Comparison of ENCODE assay signal across 11 mouse cellular contexts in genomic region chr7:90512293-90512692, GRCm38 (mm10). TPM values are rescaled to one million over a fixed set of nuclear protein-coding genes. Genes with fewer than 3 reads are reported as not detected.
DNase-seq lines count a peak whose midpoint lies in the region; ATAC-seq and TF ChIP-seq lines count a peak whose summit lies in the region.
"Had no signal": no experiment of that assay in that cellular context is flagged by ENCODE, and none has a peak within 500 bp of the region (broad histone marks: within the 10 kb centered on the region; RNA-seq: fewer than 3 reads in every experiment).

No protein-coding gene starts in this region.

- no peak overlapping the region for H3K9ac ChIP-seq in intestine, postnatal 0 days (ENCODE audit: low read depth, low read length)
- no peak overlapping the region for H3K9ac ChIP-seq in intestine, embryonic 16.5 days (ENCODE audit: low read depth, low read length)
- no peak overlapping the region for H3K9ac ChIP-seq in midbrain, embryonic 14.5 days (replicated peaks; ENCODE audit: low read length)

- no peak overlapping the region for H3K4me2 ChIP-seq in intestine, postnatal 0 days (replicated peaks; ENCODE audit: low read depth)
- H3K4me2 ChIP-seq in intestine, embryonic 16.5 days (ENCODE audit: low read depth, low read length), result no peak overlapping the region
- no peak overlapping the region for H3K4me2 ChIP-seq in midbrain, embryonic 14.5 days (ENCODE audit: low read length)

- H3K9me3 ChIP-seq in intestine, postnatal 0 days (ENCODE audit: control insufficient read depth), result no peaks in the 10 kb centered on the region
- no peaks in the 10 kb centered on the region for H3K9me3 ChIP-seq in intestine, embryonic 16.5 days (ENCODE audit: control insufficient read depth, low read length)
- H3K9me3 ChIP-seq in midbrain, embryonic 14.5 days (ENCODE audit: control insufficient read depth, low read length), result no peaks in the 10 kb centered on the region
- H3K9me3 ChIP-seq in midbrain, embryonic 10.5 days (replicated peaks), result no peaks in the 10 kb centered on the region

- no peaks in the 10 kb centered on the region for H3K4me1 ChIP-seq in intestine, postnatal 0 days (replicated peaks; ENCODE audit: control insufficient read depth, insufficient read depth, low read length)
- no peaks in the 10 kb centered on the region for H3K4me1 ChIP-seq in intestine, embryonic 16.5 days (ENCODE audit: control insufficient read depth, insufficient read depth, low read length)
- no peaks in the 10 kb centered on the region for H3K4me1 ChIP-seq in midbrain, embryonic 14.5 days (ENCODE audit: control insufficient read depth, insufficient read depth, low read length)
- H3K4me1 ChIP-seq in midbrain, embryonic 10.5 days, result no peaks in the 10 kb centered on the region

- peak; percentile 83 for DNase-seq in midbrain, embryonic 14.5 days
- DNase-seq in midbrain, embryonic 10.5 days (ENCODE audit: low spot score), result no peak
- peak; percentile 51 for DNase-seq in embryo, embryonic 11 days
- peak; percentile 14 for DNase-seq in retina, postnatal 7 days (ENCODE audit: low read depth, low spot score)
- no peak for DNase-seq in spleen, adult 12 weeks (ENCODE audit: low spot score)
- DNase-seq in heart, postnatal 4 days, result no peak
- DNase-seq: cerebellum, adult 9-11 months; gastrocnemius, postnatal 36 days; lung, adult 18-20 months had no signal

- H3K27ac ChIP-seq in intestine, postnatal 0 days (ENCODE audit: low read depth, low read length), result no peak overlapping the region
- H3K27ac ChIP-seq in intestine, embryonic 16.5 days (ENCODE audit: low read length), result no peak overlapping the region
- H3K27ac ChIP-seq in midbrain, embryonic 14.5 days (replicated peaks; ENCODE audit: low read depth, low read length), result no peak overlapping the region
- no peak overlapping the region for H3K27ac ChIP-seq in midbrain, embryonic 10.5 days (replicated peaks)

- H3K36me3 ChIP-seq in intestine, postnatal 0 days (ENCODE audit: control insufficient read depth, insufficient read depth), result no peaks in the 10 kb centered on the region
- H3K36me3 ChIP-seq in intestine, embryonic 16.5 days (ENCODE audit: control insufficient read depth, insufficient read depth, low read length), result no peaks in the 10 kb centered on the region
- no peaks in the 10 kb centered on the region for H3K36me3 ChIP-seq in midbrain, embryonic 14.5 days (ENCODE audit: control insufficient read depth, insufficient read depth, low read length)
- no peaks in the 10 kb centered on the region for H3K36me3 ChIP-seq in midbrain, embryonic 10.5 days

- no peak for ATAC-seq in intestine, postnatal 0 days
- ATAC-seq in intestine, embryonic 16.5 days, result no peak
- ATAC-seq in midbrain, embryonic 14.5 days (ENCODE audit: low FRiP score, low TSS enrichment), result no peak

- H3K27me3 ChIP-seq in intestine, postnatal 0 days (replicated peaks; ENCODE audit: control insufficient read depth, insufficient read depth, low read length), result no peaks in the 10 kb centered on the region
- no peaks in the 10 kb centered on the region for H3K27me3 ChIP-seq in intestine, embryonic 16.5 days (replicated peaks; ENCODE audit: control insufficient read depth, insufficient read depth, low read length)
- H3K27me3 ChIP-seq in midbrain, embryonic 14.5 days (ENCODE audit: control insufficient read depth, insufficient read depth, low read length), result no peaks in the 10 kb centered on the region
- H3K27me3 ChIP-seq in midbrain, embryonic 10.5 days (ENCODE audit: low read depth, poor library complexity, severe bottlenecking), result no peaks in the 10 kb centered on the region

- no peak overlapping the region for H3K4me3 ChIP-seq in intestine, postnatal 0 days (ENCODE audit: low read depth, low read length)
- no peak overlapping the region for H3K4me3 ChIP-seq in intestine, embryonic 16.5 days (ENCODE audit: low read length)
- H3K4me3 ChIP-seq in midbrain, embryonic 14.5 days (replicated peaks; ENCODE audit: low read depth, low read length), result no peak overlapping the region
- no peak overlapping the region for H3K4me3 ChIP-seq in midbrain, embryonic 10.5 days

- TF ChIP-seq CTCF in intestine, postnatal 0 days (IDR thresholded peaks at IDR 0.05; ENCODE audit: low read depth), result peak; percentile 65

RNA-seq across cellular contexts. Expression of gene Dlg2, which starts 35.8 kb away (rescaled TPM):
- polyA plus RNA-seq in intestine, postnatal 0 days (2015; fragmentation: Nextera tagmentation; extraction: Ambion mirVana), result 1.1 TPM in 2 replicates
- 3.8 and 3.9 TPM in 2 replicates for polyA plus RNA-seq in intestine, embryonic 16.5 days (2015; fragmentation: Nextera tagmentation; extraction: Ambion mirVana)
- polyA plus RNA-seq in midbrain, embryonic 14.5 days (2014; fragmentation: Nextera tagmentation; extraction: Ambion mirVana), result 19.3 and 32.7 TPM in 2 replicates
- polyA plus RNA-seq in midbrain, embryonic 10.5 days (2016; fragmentation: Nextera tagmentation; extraction: Ambion mirVana), result 1.1 and 1.7 TPM in 2 replicates
- 1 to 10 TPM; 2.7 to 2.9 TPM for total RNA-seq in heart, postnatal 4 days (2021)

RNA-seq across cellular contexts. Expression of gene Tmem126b, which starts 36.5 kb away (rescaled TPM):
- 29.0 and 32.0 TPM in 2 replicates for polyA plus RNA-seq in intestine, postnatal 0 days (2015; fragmentation: Nextera tagmentation; extraction: Ambion mirVana)
- polyA plus RNA-seq in intestine, embryonic 16.5 days (2015; fragmentation: Nextera tagmentation; extraction: Ambion mirVana), result 36.9 and 37.9 TPM in 2 replicates
- polyA plus RNA-seq in midbrain, embryonic 14.5 days (2014; fragmentation: Nextera tagmentation; extraction: Ambion mirVana), result 34.7 and 45.0 TPM in 2 replicates
- 41.2 and 43.6 TPM in 2 replicates for polyA plus RNA-seq in midbrain, embryonic 10.5 days (2016; fragmentation: Nextera tagmentation; extraction: Ambion mirVana)
- 10 to 100 TPM; 13.2 to 14.3 TPM for total RNA-seq in heart, postnatal 4 days (2021)

RNA-seq across cellular contexts. Expression of gene Tmem126a, which starts 55.3 kb away (rescaled TPM):
- polyA plus RNA-seq in intestine, postnatal 0 days (2015; fragmentation: Nextera tagmentation; extraction: Ambion mirVana), result 125 and 136 TPM in 2 replicates
- 143 and 147 TPM in 2 replicates for polyA plus RNA-seq in intestine, embryonic 16.5 days (2015; fragmentation: Nextera tagmentation; extraction: Ambion mirVana)
- 125 and 132 TPM in 2 replicates for polyA plus RNA-seq in midbrain, embryonic 14.5 days (2014; fragmentation: Nextera tagmentation; extraction: Ambion mirVana)
- 143 and 146 TPM in 2 replicates for polyA plus RNA-seq in midbrain, embryonic 10.5 days (2016; fragmentation: Nextera tagmentation; extraction: Ambion mirVana)
- 10 to 100 TPM; 94.6 to 98.6 TPM for total RNA-seq in heart, postnatal 4 days (2021)

Comparison
In these comparisons a context has a peak if more than half of its experiments do, and no peak if none do; other contexts are left out.
1. DNase-seq: peak in midbrain, embryonic 14.5 days (single experiment), embryo, embryonic 11 days (single experiment) and retina, postnatal 7 days (single experiment); none in midbrain, embryonic 10.5 days (single experiment), spleen, adult 12 weeks (single experiment) and heart, postnatal 4 days (single experiment).